Mouse (Mus musculus) forebrain, embryonic 10.5 days (tissue): ENCODE data around the gene Cabp4. TPM values are rescaled to one million over a fixed set of nuclear protein-coding genes. Genes with fewer than 3 reads are reported as not detected.

Experiments used
- DNase-seq: peaks from one replicate; pipeline ENCODE4 v3.0.0-alpha.2; 2017; ENCODE audit warnings: low spot score; ENCODE audit errors: extremely low spot score
- H3K27ac ChIP-seq: fragments of 300-500 bp; sonication (generic); 2 replicates; pipeline ENCODE4 v1.5.1; 2016; ENCODE audit warnings: mild to moderate bottlenecking
- H3K27me3 ChIP-seq: fragments of 300-500 bp; sonication (generic); 2 replicates; pipeline ENCODE4 v1.6.1; 2016; ENCODE audit warnings: mild to moderate bottlenecking; ENCODE audit not compliant: poor library complexity, severe bottlenecking
- H3K36me3 ChIP-seq: fragments of 300-500 bp; sonication (generic); replicated peaks from 2 replicates; pipeline ENCODE4 v1.6.1; 2016; ENCODE audit warnings: mild to moderate bottlenecking, moderate library complexity
- H3K4me1 ChIP-seq: fragments of 300-500 bp; sonication (generic); 2 replicates; pipeline ENCODE4 v1.6.1; 2016
- H3K4me3 ChIP-seq: fragments of 300-500 bp; sonication (generic); 2 replicates; pipeline ENCODE4 v1.5.1; 2016; ENCODE audit warnings: mild to moderate bottlenecking, moderate library complexity
- H3K9me3 ChIP-seq: fragments of 300-500 bp; sonication (generic); 2 replicates; pipeline ENCODE4 v1.6.1; 2016; ENCODE audit warnings: mild to moderate bottlenecking, moderate library complexity
- WGBS: fragments of 180-500 bp; shearing (Covaris S2); methylation state at CpG from one replicate; pipeline ENCODE4 v1.1.7; 2016; 5-methylcytosine and 5-hydroxymethylcytosine counted together
- polyA plus RNA-seq: library from polyadenylated mRNA; unstranded; fragments of >200 nt; fragmentation: Nextera tagmentation; extraction: Ambion mirVana; gene quantifications from 2 replicates; pipeline ENCODE4 v1.2.1, GENCODE M21; 2016

Gene Cabp4
- polyA plus RNA-seq: not detected in 2 replicates

DNA sequence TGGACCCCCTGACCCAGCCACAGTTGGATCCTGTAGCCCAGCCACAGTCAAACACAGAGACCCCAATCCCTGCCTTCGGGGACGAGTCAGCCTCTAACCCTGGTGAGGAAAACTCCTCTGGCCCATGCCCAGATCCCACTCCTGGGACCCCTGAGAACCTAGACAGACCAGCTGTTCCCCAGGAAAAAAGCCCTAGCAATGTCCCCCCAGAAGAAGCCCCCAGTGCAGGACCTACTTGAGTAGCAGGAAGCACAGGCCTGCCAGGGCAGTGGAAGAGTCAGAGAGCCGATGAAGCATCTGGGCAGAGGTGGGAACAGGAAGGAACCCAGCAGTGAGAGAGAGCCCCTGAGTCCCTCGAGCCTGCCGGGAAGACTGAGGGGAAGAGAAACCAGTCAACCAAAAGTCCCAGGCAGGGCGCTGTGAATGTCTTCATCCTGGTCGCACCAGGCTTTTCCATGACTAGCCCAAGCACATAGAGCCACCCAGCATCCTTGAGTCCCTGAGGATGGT, at the start of gene Cabp4:
Gene Cabp4 (minus strand): TSS at position 275 of the 510 bp plus-strand sequence.
- 80% methylated on average over 7 of the region's 7 CpGs for WGBS
- H3K27ac ChIP-seq: 0 out of 2 replicates have a peak within 1 kb of the TSS, but pooled peaks have one; percentile 15
- peaks cover 34% of the 10 kb centered on the region for H3K4me1 ChIP-seq
- DNase-seq: no peak
- no peaks in the 10 kb centered on the region for H3K36me3 ChIP-seq
- H3K4me3 ChIP-seq: no peak within 1 kb of the TSS
- H3K27me3 ChIP-seq: no peaks in the 10 kb centered on the region
- H3K9me3 ChIP-seq: peaks cover 6% of the 10 kb centered on the region; the same call in 1 of the 2 replicates

DNA sequence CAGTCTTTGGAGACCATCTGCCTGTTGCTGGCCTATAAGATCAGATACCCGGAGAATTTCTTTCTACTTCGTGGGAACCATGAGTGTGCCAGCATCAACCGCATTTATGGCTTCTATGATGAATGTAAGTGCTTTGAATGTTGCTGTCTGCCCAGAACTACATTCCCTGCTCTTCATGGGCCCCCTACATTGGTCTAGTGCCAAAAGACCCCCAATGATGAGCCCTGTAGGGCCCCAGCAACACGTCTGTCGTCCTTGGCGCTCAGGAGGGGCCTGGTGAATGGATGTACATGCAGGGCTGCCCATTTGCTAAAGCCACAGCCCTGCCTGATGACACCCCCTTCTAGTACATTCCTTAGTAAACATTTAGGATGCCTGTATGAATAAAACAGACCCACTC, 49.3 kb upstream of the Cabp4 start:
- 75% methylated on average over 6 of the region's 6 CpGs for WGBS
- Histone ChIP-seq H3K9me3 (no peaks in the 10 kb centered on the region), H3K36me3 (peaks cover 54% of the 10 kb centered on the region), H3K27ac (peak overlapping the region; percentile 98), H3K27me3 (no peaks in the 10 kb centered on the region), H3K4me1 (peaks cover 55% of the 10 kb centered on the region), H3K4me3 (peak overlapping the region; percentile 96)
- no peak for DNase-seq

DNA sequence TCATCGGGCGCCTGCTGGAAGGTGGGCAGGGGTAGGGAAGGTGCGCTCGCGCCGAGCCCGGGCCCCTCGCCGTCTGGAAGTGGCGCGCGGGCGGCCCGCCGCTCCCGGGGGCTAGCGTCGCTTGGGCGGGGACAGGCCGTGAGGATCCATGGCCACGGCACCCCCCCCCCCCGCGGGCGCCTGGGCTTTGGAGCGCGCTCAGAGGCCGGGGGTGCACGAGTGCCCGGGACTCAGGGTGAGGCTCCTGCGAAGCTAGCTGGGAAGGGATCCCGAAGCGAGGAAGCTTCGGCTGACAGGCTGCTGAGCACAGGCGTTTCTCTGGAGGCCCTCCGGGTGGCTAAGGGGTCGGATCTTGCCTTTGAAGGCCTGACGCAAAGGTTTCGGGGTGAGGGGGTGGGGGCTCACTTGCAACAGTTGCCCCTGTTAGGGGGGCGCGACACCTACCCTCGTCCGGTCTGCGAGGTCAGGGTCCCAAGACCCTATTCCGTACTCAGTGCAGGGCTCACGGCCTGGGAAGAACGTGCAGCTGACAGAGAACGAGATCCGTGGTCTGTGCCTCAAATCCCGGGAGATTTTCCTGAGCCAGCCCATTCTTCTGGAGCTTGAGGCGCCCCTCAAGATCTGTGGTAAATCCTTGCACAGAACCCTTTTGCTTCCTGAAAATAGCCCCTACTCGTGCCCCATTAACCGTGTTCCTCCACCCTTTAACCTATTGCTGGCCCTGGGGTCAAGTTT, 48.6 kb upstream of the Cabp4 start:
- Histone ChIP-seq H3K4me1 (peaks cover 55% of the 10 kb centered on the region), H3K9me3 (no peaks in the 10 kb centered on the region), H3K4me3 (peak overlapping the region; percentile 96), H3K27ac (peak overlapping the region; percentile 98), H3K27me3 (no peaks in the 10 kb centered on the region), H3K36me3 (peaks cover 47% of the 10 kb centered on the region)
- under 1% methylated on average over 50 of the region's 52 CpGs for WGBS
- no peak for DNase-seq

GRCm38 (mm10) chr19:4191528-4192250, 47.9 kb upstream of the Cabp4 start, which contains the start of gene Ppp1ca:
TSS of gene Ppp1ca (plus strand) at chr19:4192065.
- 6% methylated on average over 47 of the region's 47 CpGs for WGBS
- no peaks in the 10 kb centered on the region for H3K27me3 ChIP-seq
- H3K4me1 ChIP-seq: peaks cover 50% of the 10 kb centered on the region
- peak within 1 kb of the TSS; percentile 98 for H3K27ac ChIP-seq
- peak within 1 kb of the TSS; percentile 96 for H3K4me3 ChIP-seq
- H3K9me3 ChIP-seq: no peaks in the 10 kb centered on the region
- peaks cover 39% of the 10 kb centered on the region for H3K36me3 ChIP-seq
- peak; percentile 97 for DNase-seq

- 69% methylated on average over 4 of the region's 4 CpGs for WGBS
- peak within 1 kb of the TSS; percentile 98 for H3K27ac ChIP-seq
Observed at GRCm38 (mm10) chr19:4190831-4191334, 47.0 kb upstream of the Cabp4 start, which contains the start of gene Tbc1d10c. TSS of gene Tbc1d10c (minus strand) at chr19:4191284.

DNA sequence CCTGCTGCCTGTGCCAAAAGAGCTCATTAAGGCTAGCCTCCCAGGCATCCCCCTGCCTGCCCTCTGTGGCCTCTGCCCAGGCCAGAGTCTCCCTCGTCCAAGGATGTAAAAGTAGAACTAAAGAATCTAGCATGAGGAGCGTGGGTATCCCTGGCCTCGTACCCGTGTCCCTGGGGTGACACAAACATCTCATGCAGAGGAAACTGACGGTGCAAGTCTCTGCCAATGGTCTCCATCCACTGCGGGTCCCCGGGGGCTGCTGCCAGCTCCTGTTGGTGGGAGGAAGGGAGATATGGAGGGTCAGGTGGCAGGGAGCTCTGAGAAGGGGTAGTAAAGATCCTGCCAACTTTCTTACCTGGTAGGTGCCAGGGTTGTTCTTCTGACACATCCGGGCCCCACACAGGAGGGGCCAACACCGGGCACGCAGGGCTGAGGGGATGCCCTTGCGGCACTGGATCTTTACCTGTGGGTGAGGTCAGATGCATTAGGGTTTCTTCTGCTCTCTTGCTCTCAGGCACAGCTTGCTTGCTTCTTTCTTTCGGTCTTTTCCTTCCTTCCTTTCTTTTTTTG, 45.3 kb upstream of the Cabp4 start:
- no peak for DNase-seq
- Histone ChIP-seq H3K4me1 (peaks cover 49% of the 10 kb centered on the region), H3K27ac (no peak overlapping the region), H3K27me3 (no peaks in the 10 kb centered on the region), H3K9me3 (no peaks in the 10 kb centered on the region), H3K36me3 (peaks cover 14% of the 10 kb centered on the region), H3K4me3 (no peak overlapping the region)
- 90% methylated on average over 12 of the region's 12 CpGs for WGBS

More at GRCm38 (mm10) chr19:4190831-4191334, 47.0 kb upstream of the Cabp4 start, which contains the start of gene Tbc1d10c:
- no peaks in the 10 kb centered on the region for H3K9me3 ChIP-seq
- peak within 1 kb of the TSS; percentile 96 for H3K4me3 ChIP-seq
- H3K36me3 ChIP-seq: peaks cover 31% of the 10 kb centered on the region
- no peak for DNase-seq
- H3K4me1 ChIP-seq: peaks cover 42% of the 10 kb centered on the region
- no peaks in the 10 kb centered on the region for H3K27me3 ChIP-seq

DNA sequence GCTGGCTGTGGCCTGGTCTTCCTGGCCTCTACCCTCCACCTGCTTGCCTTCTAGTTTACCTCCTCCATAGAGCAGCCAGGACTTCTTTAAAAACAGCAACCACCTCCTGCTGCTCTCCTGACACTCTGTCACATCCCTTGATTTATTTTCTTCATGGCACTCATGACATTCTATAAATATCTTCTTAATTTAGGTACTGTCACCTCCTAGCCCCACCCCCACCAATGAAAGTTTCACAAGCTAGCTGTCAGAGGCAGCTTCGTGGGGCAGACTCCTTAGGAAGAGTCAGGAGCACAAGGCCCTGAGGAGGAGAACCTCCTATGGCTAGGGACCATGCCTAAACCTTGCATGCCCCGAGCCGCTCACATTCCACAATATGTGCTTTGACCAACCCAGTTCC, 43.5 kb upstream of the Cabp4 start:
- no peaks in the 10 kb centered on the region for H3K9me3 ChIP-seq
- peaks cover 40% of the 10 kb centered on the region for H3K4me1 ChIP-seq
- H3K27me3 ChIP-seq: no peaks in the 10 kb centered on the region
- no peaks in the 10 kb centered on the region for H3K36me3 ChIP-seq
- no peak for DNase-seq
- no peak overlapping the region for H3K4me3 ChIP-seq
- H3K27ac ChIP-seq: no peak overlapping the region
- WGBS: 77% methylated on average over 3 of the region's 3 CpGs

DNA sequence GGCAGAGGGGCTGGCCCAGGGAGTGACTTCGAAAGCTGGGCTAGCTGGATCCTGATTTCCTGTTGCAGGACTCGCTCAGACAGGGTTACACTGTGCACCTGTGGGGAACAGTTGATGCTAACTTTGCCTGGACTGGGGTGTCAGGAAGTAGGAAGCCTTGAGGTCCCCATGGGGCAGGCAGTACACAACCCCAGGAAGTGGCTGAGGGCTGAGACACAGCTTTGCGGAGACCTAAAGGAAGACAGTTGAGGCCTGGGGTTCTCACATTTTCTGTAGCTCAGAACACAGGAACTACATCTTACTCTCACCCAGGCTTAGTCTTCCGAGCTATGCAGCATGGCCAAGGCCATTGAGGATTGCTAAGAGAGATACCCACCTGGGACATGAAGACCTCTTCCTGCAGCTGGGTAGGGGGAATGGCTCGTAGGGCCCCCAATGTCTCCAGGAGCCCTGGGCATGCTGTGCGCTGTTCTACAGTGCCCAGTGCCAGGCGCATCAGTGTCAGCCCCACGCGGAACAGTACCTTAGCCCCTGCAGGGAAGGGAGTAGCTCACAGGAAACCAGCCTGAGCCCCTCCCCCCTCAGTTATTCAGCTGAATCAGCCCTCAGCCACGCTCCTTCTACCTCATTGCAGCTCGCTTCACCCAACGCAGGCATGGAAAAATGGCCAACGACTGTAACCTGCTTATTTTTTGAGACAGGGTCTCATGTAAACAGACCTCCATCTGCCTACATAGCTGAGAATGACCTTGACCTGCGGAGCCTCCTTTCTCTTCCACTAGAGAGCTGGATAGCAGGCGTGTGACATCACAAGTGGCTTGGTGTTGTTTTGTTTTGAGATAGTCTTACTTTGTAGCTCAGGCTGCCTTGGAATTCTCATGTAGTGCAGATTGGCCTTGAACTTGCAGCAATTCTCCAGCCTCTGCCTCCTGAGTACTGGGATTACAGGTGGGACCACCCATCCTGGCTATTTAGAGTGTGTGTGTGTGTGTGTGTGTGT, 41.4 kb upstream of the Cabp4 start:
- 66% methylated on average over 15 of the region's 15 CpGs for WGBS
- Histone ChIP-seq H3K27me3 (no peaks in the 10 kb centered on the region), H3K4me1 (peaks cover 30% of the 10 kb centered on the region), H3K36me3 (no peaks in the 10 kb centered on the region), H3K9me3 (no peaks in the 10 kb centered on the region), H3K4me3 (no peak overlapping the region), H3K27ac (0 out of 2 replicates have a peak overlapping the region, but pooled peaks have one; percentile 37)
- DNase-seq: no peak

- H3K27me3 ChIP-seq: no peaks in the 10 kb centered on the region
- 82% methylated on average over 2 of the region's 2 CpGs for WGBS
- DNase-seq: no peak
- H3K4me3 ChIP-seq: no peak overlapping the region
- no peaks in the 10 kb centered on the region for H3K36me3 ChIP-seq
- H3K27ac ChIP-seq: 0 out of 2 replicates have a peak overlapping the region, but pooled peaks have one; percentile 4
- H3K4me1 ChIP-seq: peaks cover 30% of the 10 kb centered on the region
- no peaks in the 10 kb centered on the region for H3K9me3 ChIP-seq
Observed at GRCm38 (mm10) chr19:4183689-4184088, 39.9 kb upstream of the Cabp4 start.

GRCm38 (mm10) chr19:4181892-4182291, 38.1 kb upstream of the Cabp4 start:
- WGBS: 49% methylated on average over 3 of the region's 3 CpGs

GRCm38 (mm10) chr19:4180411-4180810, 36.6 kb upstream of the Cabp4 start:
- H3K4me1 ChIP-seq: peaks cover 33% of the 10 kb centered on the region
- WGBS: 89% methylated on average over 7 of the region's 7 CpGs
- H3K36me3 ChIP-seq: no peaks in the 10 kb centered on the region
- H3K9me3 ChIP-seq: no peaks in the 10 kb centered on the region
- H3K27me3 ChIP-seq: peaks cover 14% of the 10 kb centered on the region
- no peak overlapping the region for H3K4me3 ChIP-seq
- no peak for DNase-seq
- no peak overlapping the region for H3K27ac ChIP-seq

More at GRCm38 (mm10) chr19:4181892-4182291, 38.1 kb upstream of the Cabp4 start:
- no peaks in the 10 kb centered on the region for H3K9me3 ChIP-seq
- H3K27me3 ChIP-seq: peaks cover 1% of the 10 kb centered on the region; the same call in 1 of the 2 replicates
- H3K4me3 ChIP-seq: no peak overlapping the region
- H3K36me3 ChIP-seq: no peaks in the 10 kb centered on the region
- peaks cover 30% of the 10 kb centered on the region for H3K4me1 ChIP-seq
- DNase-seq: no peak
- no peak overlapping the region for H3K27ac ChIP-seq
